Mouse (Mus musculus) CH12.LX (cell line): ENCODE results near the gene Col4a2.

Experiments used
- CTCF ChIP-seq, 2 experiments: IDR thresholded peaks in 1 of 2; conservative IDR thresholded peaks in 1 of 2; 2 replicates each; pipeline ENCODE4 v1.5.1; 2011 to 2012; ENCODE audit warnings: low read depth in 2 of 2, low read length in 2 of 2, improper control_type of control experiment in 1 of 2, inconsistent platforms in 1 of 2, mild to moderate bottlenecking in 1 of 2, moderate library complexity in 1 of 2
- EP300 ChIP-seq: IDR thresholded peaks from 2 replicates; pipeline ENCODE4 v1.6.1; 2011; ENCODE audit warnings: low read length, improper control_type of control experiment
- MAZ ChIP-seq: IDR thresholded peaks from 2 replicates; pipeline ENCODE4 v1.6.1; 2012; ENCODE audit warnings: low read depth, mild to moderate bottlenecking, inconsistent platforms, low read length, improper control_type of control experiment, moderate library complexity
- SIN3A ChIP-seq: IDR thresholded peaks from 2 replicates; pipeline ENCODE4 v1.6.1; 2012; ENCODE audit warnings: low read length, improper control_type of control experiment, inconsistent platforms
- TCF12 ChIP-seq: IDR thresholded peaks from 2 replicates; pipeline ENCODE4 v1.6.1; 2014; ENCODE audit warnings: low read depth, mild to moderate bottlenecking, inconsistent platforms, low read length, improper control_type of control experiment

GRCm38 (mm10) chr8:11336346-11336745 lies 23.7 kb downstream of the Col4a2 start:
- no peak for TF ChIP-seq SIN3A
- no peak for TF ChIP-seq EP300
- no peak for TF ChIP-seq TCF12
- TF ChIP-seq MAZ, result no peak
- no peak for TF ChIP-seq CTCF (conservative IDR thresholded peaks at IDR 0.05 in 1 of 2, IDR thresholded peaks at IDR 0.05 in 1 of 2; ENCODE audit: low read depth in 2 of 2, low read length in 2 of 2)
